Mouse (Mus musculus) liver, adult 2 months (tissue): ENCODE results near the gene Endou. TPM values are rescaled to one million over a fixed set of nuclear protein-coding genes. Genes with fewer than 3 reads are reported as not detected.

ENCODE experiments used
- DNase-seq: peaks from one replicate; pipeline ENCODE4 v3.0.0-alpha.2; 2011; ENCODE audit warnings: low read depth, low spot score; ENCODE audit errors: extremely low read depth
- H3K27ac ChIP-seq: fragments of 200-500 bp; replicated peaks from 2 replicates; pipeline ENCODE4 v1.5.1; 2012; ENCODE audit warnings: low read depth, mild to moderate bottlenecking, control low read depth, inconsistent platforms, low read length; ENCODE audit not compliant: insufficient read depth
- H3K27me3 ChIP-seq: fragments of 200-500 bp; 2 replicates; pipeline ENCODE4 v1.6.1; 2012; ENCODE audit warnings: mild to moderate bottlenecking, moderate library complexity, low read length, inconsistent platforms; ENCODE audit not compliant: control insufficient read depth, insufficient read depth
- H3K36me3 ChIP-seq: fragments of 200-500 bp; 2 replicates; pipeline ENCODE4 v1.6.1; 2012; ENCODE audit warnings: low read length, inconsistent platforms; ENCODE audit not compliant: control insufficient read depth, insufficient read depth
- H3K4me1 ChIP-seq: fragments of 200-500 bp; 2 replicates; pipeline ENCODE4 v1.6.1; 2011; ENCODE audit warnings: low read length; ENCODE audit not compliant: control insufficient read depth, insufficient read depth
- H3K4me3 ChIP-seq: fragments of 200-500 bp; 2 replicates; pipeline ENCODE4 v1.5.1; 2011; ENCODE audit warnings: low read depth, mild to moderate bottlenecking, control low read depth, low read length, moderate library complexity; ENCODE audit not compliant: insufficient read depth
- H3K79me2 ChIP-seq: fragments of 200-500 bp; 2 replicates; pipeline ENCODE4 v1.6.1; 2012; ENCODE audit warnings: inconsistent platforms, mild to moderate bottlenecking, low read length, moderate library complexity; ENCODE audit not compliant: control insufficient read depth, insufficient read depth
- H3K9ac ChIP-seq: fragments of 200-500 bp; 2 replicates; pipeline ENCODE4 v1.6.1; 2012; ENCODE audit warnings: low read depth, mild to moderate bottlenecking, control low read depth, inconsistent platforms, low read length
- CTCF ChIP-seq: fragments of 200-500 bp; IDR thresholded peaks from 2 replicates; pipeline ENCODE4 v1.5.1; 2011; ENCODE audit warnings: low read depth, low read length, control low read depth
- POLR2A ChIP-seq: fragments of 200-500 bp; IDR thresholded peaks from 2 replicates; pipeline ENCODE4 v1.6.1; 2011; ENCODE audit warnings: low read length, control low read depth; ENCODE audit not compliant: insufficient read depth; ENCODE audit errors: extremely low read depth
- WGBS: fragments of 180-500 bp; shearing (Covaris S2); methylation state at CpG from one replicate; pipeline ENCODE4 v1.1.7; 2018; 5-methylcytosine and 5-hydroxymethylcytosine counted together
- polyA plus RNA-seq: library from polyadenylated mRNA; depleted of rRNA; stranded (reverse); fragments of >200 nt; gene quantifications from 2 replicates; pipeline ENCODE4 v1.2.3, GENCODE M21; 2012
- total RNA-seq: library from RNA; depleted of rRNA; stranded (reverse); fragments of >200 nt; gene quantifications from 2 replicates; pipeline ENCODE4 v1.2.3, GENCODE M21; 2014

The Endou gene
- total and polyA plus RNA-seq, 2 experiments: 0.32 to 0.55 TPM

DNA sequence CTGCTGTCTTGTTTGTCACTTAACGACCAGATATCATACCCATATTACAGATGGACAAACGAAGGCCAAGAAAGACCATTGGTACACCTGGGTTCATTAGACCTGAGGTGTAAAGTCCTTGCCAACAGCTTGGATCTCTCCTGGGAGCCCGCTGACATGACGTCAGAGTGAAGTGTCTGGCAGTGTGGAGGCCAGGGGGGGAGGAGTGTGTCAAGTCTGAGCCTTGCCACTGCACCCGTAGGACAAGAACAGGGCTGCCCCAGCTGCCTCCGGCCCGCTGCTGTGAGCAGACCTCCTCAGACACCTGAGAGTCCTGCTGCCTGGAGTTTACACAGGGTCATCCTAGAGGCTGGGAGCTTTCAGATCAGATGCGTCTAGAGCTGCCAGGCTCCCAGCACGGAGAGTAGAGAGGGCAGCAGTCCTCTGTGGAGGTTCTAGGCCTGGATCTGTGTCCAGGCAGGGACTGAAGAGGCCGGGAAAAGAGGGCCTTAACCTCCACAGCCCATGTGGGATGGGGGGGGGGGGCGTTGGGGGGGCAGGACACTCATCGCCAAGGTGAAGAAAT lies 12.9 kb upstream of the Endou start:
- Histone ChIP-seq H3K27me3 (no peaks in the 10 kb centered on the region), H3K4me1 (no peaks in the 10 kb centered on the region), H3K9ac (no peak overlapping the region), H3K27ac (no peak overlapping the region), H3K36me3 (no peaks in the 10 kb centered on the region), H3K79me2 (no peaks in the 10 kb centered on the region), H3K4me3 (no peak overlapping the region)
- no peak for TF ChIP-seq CTCF
- DNase-seq: no peak
- 83% methylated on average over 12 of the region's 12 CpGs for WGBS

DNA sequence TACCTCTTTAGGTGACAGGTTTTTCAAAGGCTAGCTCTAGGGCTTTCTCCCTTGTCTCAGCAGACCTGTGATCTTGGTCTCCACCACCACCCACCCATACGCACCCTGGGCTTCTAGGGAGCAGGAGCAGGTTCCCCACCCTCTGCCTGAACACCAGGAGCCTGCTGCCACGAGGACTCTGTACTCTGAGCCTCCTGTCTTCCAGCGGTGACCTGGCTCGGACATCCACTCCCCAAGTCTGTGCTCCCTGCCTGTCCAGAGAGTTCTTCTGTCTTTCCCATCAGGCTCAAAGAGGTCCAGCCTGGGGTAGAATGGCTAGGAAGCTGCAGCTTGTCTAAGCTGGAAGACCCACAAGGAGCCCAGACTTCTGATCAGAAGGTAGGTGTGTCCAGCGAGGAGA lies 12.1 kb upstream of the Endou start:
- H3K4me3 ChIP-seq: no peak overlapping the region
- no peak for DNase-seq
- 84% methylated on average over 5 of the region's 5 CpGs for WGBS
- no peaks in the 10 kb centered on the region for H3K4me1 ChIP-seq
- no peaks in the 10 kb centered on the region for H3K27me3 ChIP-seq
- no peak overlapping the region for H3K27ac ChIP-seq
- no peaks in the 10 kb centered on the region for H3K79me2 ChIP-seq
- H3K9ac ChIP-seq: no peak overlapping the region
- H3K36me3 ChIP-seq: no peaks in the 10 kb centered on the region
- no peak for TF ChIP-seq POLR2A
- TF ChIP-seq CTCF: no peak

DNA sequence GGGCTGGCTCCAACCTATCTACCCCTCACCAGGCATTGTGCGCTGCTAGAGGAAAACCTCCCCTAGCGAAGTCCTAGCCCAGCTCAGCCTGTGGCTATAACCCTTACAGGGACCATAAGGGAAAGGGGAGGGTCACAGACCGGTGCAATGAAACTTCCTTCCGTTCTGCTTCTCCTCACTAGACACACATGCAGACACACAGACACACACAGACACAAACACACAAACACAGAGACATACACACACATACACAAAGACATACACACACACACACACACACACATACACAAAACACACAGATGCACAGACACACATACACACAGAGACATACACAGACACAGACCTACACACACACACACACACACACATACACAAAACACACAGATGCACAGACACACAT lies 11.5 kb upstream of the Endou start:
- Histone ChIP-seq H3K9ac (no peak overlapping the region), H3K27me3 (no peaks in the 10 kb centered on the region), H3K4me3 (no peak overlapping the region), H3K4me1 (no peaks in the 10 kb centered on the region), H3K79me2 (no peaks in the 10 kb centered on the region), H3K27ac (no peak overlapping the region), H3K36me3 (no peaks in the 10 kb centered on the region)
- 78% methylated on average over 4 of the region's 4 CpGs for WGBS
- no peak for TF ChIP-seq CTCF
- no peak for TF ChIP-seq POLR2A
- no peak for DNase-seq

GRCm38 (mm10) chr15:97742074-97742473 lies 10.9 kb upstream of the Endou start:
- H3K4me1 ChIP-seq: no peaks in the 10 kb centered on the region
- WGBS: 73% methylated on average over 7 of the region's 7 CpGs
- no peaks in the 10 kb centered on the region for H3K79me2 ChIP-seq
- no peaks in the 10 kb centered on the region for H3K36me3 ChIP-seq
- no peak overlapping the region for H3K9ac ChIP-seq
- no peaks in the 10 kb centered on the region for H3K27me3 ChIP-seq
- TF ChIP-seq POLR2A: no peak
- TF ChIP-seq CTCF: no peak
- no peak overlapping the region for H3K27ac ChIP-seq
- no peak for DNase-seq
- H3K4me3 ChIP-seq: no peak overlapping the region

- no peaks in the 10 kb centered on the region for H3K36me3 ChIP-seq
- H3K9ac ChIP-seq: no peak overlapping the region
- H3K79me2 ChIP-seq: no peaks in the 10 kb centered on the region
- WGBS: 80% methylated on average over 12 of the region's 12 CpGs
- TF ChIP-seq POLR2A: no peak
- TF ChIP-seq CTCF: no peak
- no peak for DNase-seq
- H3K4me1 ChIP-seq: no peaks in the 10 kb centered on the region
- H3K27ac ChIP-seq: no peak overlapping the region
- no peak overlapping the region for H3K4me3 ChIP-seq
- no peaks in the 10 kb centered on the region for H3K27me3 ChIP-seq
These were observed 10.5 kb upstream of the Endou start for GRCm38 (mm10) chr15:97741662-97742061.

DNA sequence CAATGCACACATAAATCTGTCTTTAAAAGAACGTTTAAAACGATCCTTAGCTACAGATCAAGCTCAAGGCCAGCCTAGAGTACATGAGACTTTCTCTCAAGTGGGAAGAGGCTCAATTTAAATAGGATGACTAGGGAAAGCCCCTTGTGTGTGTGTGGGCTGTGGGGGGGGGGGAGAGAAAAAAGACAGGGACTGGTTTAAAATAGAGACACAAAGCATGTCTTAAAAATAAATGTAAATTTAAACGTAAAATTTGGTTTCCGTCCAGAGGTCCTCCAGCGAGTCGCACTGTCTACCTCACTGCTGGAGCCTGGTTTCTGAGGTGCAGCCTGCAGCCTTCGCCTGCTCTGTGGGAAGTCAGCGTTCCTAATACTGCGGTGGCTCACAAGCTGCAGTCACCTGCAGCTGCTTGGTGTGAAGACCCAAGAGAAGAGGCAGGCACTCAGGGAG lies 9.2 kb upstream of the Endou start:
- WGBS: 86% methylated on average over 9 of the region's 9 CpGs
- Histone ChIP-seq H3K27ac (no peak overlapping the region), H3K27me3 (no peaks in the 10 kb centered on the region)

More for the DNA sequence above, 9.2 kb upstream of the Endou start:
- Histone ChIP-seq H3K4me1 (no peaks in the 10 kb centered on the region), H3K36me3 (no peaks in the 10 kb centered on the region), H3K79me2 (no peaks in the 10 kb centered on the region), H3K9ac (no peak overlapping the region), H3K4me3 (no peak overlapping the region)
- DNase-seq: no peak
- TF ChIP-seq POLR2A: no peak
- no peak for TF ChIP-seq CTCF
